Mouse (Mus musculus) ES-Bruce4 (cell line): ENCODE measurements at regions not wholly inside any gene's neighbourhood (a gene's known extent, or its start where the extent isn't known, plus 50 kb on each side); places are given as distances from the start of the nearest gene placed in this dataset.

Experiments
- CTCF ChIP-seq: IDR thresholded peaks from one replicate; pipeline ENCODE4 v1.8.1; 2011; ENCODE audit warnings: low read depth, low read length
- POLR2A ChIP-seq: IDR thresholded peaks from one replicate; pipeline ENCODE4 v1.8.1; 2011; ENCODE audit warnings: low read length; ENCODE audit not compliant: insufficient read depth

DNA sequence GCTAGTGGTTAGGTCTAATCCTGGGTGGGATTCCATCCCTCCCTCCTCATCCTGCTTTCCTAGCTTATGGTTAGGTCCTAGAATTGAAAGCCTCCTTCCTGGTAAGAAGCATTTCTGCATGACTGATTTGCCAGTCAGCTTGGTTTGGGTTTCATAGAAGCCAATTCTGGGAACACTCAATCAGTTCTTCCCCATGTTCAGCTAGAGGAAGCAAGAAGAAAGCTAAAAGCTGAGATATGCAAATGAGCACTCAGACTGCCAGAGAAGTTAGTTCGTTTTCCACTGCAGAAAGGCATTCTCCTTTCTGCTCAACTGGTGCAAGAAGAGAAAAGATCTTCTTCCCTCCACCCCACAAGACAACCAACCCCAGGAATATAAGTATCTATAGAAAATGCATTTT, 457.0 kb upstream of the Vstm2b start:
- no peak for TF ChIP-seq POLR2A
- TF ChIP-seq CTCF, result no peak
